Mouse (Mus musculus): ENCODE data around the gene Zfp692. TPM values are rescaled to one million over a fixed set of nuclear protein-coding genes. Genes with fewer than 3 reads are reported as not detected.

The Zfp692 gene
- polyA plus RNA-seq, 1 experiment from 2014 or later: 34.3 TPM

Other genes starting within 250 kb of the Zfp692 start
- not detected in 2 replicates for gene Gm12248, start 213.9 kb upstream of the Zfp692 start, polyA plus RNA-seq (2015; fragmentation: Nextera tagmentation; extraction: Ambion mirVana)
- gene Cnot8, start 202.9 kb upstream of the Zfp692 start, polyA plus RNA-seq (2015; fragmentation: Nextera tagmentation; extraction: Ambion mirVana): 147 TPM in 2 replicates
- gene Gemin5, start 138.5 kb upstream of the Zfp692 start, polyA plus RNA-seq (2015; fragmentation: Nextera tagmentation; extraction: Ambion mirVana): 12.7 and 15.9 TPM in 2 replicates
- gene Mrpl22, start 135.4 kb upstream of the Zfp692 start, polyA plus RNA-seq (2015; fragmentation: Nextera tagmentation; extraction: Ambion mirVana): 106 and 107 TPM in 2 replicates
- gene Igtp, start 107.5 kb upstream of the Zfp692 start, polyA plus RNA-seq (2015; fragmentation: Nextera tagmentation; extraction: Ambion mirVana): 1.3 and 1.5 TPM in 2 replicates
- gene Irgm2, start 107.5 kb upstream of the Zfp692 start, polyA plus RNA-seq (2015; fragmentation: Nextera tagmentation; extraction: Ambion mirVana): 0.55 and 0.86 TPM in 2 replicates
- gene 4930438A08Rik, start 32.3 kb upstream of the Zfp692 start, polyA plus RNA-seq (2015; fragmentation: Nextera tagmentation; extraction: Ambion mirVana): not detected in 2 replicates
- gene Zfp672, start 23.3 kb downstream of the Zfp692 start, polyA plus RNA-seq (2015; fragmentation: Nextera tagmentation; extraction: Ambion mirVana): 39.0 and 40.6 TPM in 2 replicates
- 50.7 and 54.9 TPM in 2 replicates for gene Sh3bp5l, start 23.7 kb downstream of the Zfp692 start, polyA plus RNA-seq (2015; fragmentation: Nextera tagmentation; extraction: Ambion mirVana)
- gene Lypd8, start 72.0 kb downstream of the Zfp692 start, polyA plus RNA-seq (2015; fragmentation: Nextera tagmentation; extraction: Ambion mirVana): 0.15 TPM in 1 of 2 replicates, not detected in the other
- gene 1810065E05Rik, start 114.0 kb downstream of the Zfp692 start, polyA plus RNA-seq (2015; fragmentation: Nextera tagmentation; extraction: Ambion mirVana): not detected in 2 replicates
- gene Gm12253, start 125.5 kb downstream of the Zfp692 start, polyA plus RNA-seq (2015; fragmentation: Nextera tagmentation; extraction: Ambion mirVana): not detected in 2 replicates
- gene Lypd9, start 145.9 kb downstream of the Zfp692 start, polyA plus RNA-seq (2015; fragmentation: Nextera tagmentation; extraction: Ambion mirVana): not detected in 2 replicates
- not detected in 2 replicates for gene Olfr30, start 155.2 kb downstream of the Zfp692 start, polyA plus RNA-seq (2015; fragmentation: Nextera tagmentation; extraction: Ambion mirVana)
- gene Olfr332, start 185.5 kb downstream of the Zfp692 start, polyA plus RNA-seq (2015; fragmentation: Nextera tagmentation; extraction: Ambion mirVana): not detected in 2 replicates
- not detected in 2 replicates for gene Olfr331, start 195.5 kb downstream of the Zfp692 start, polyA plus RNA-seq (2015; fragmentation: Nextera tagmentation; extraction: Ambion mirVana)
- not detected in 2 replicates for gene Olfr330, start 227.8 kb downstream of the Zfp692 start, polyA plus RNA-seq (2015; fragmentation: Nextera tagmentation; extraction: Ambion mirVana)
- gene Olfr329-ps, start 239.4 kb downstream of the Zfp692 start, polyA plus RNA-seq (2015; fragmentation: Nextera tagmentation; extraction: Ambion mirVana): not detected in 2 replicates
- gene Olfr328, start 248.6 kb downstream of the Zfp692 start, polyA plus RNA-seq (2015; fragmentation: Nextera tagmentation; extraction: Ambion mirVana): 0.10 TPM in 1 of 2 replicates, not detected in the other